Mouse (Mus musculus): ENCODE measurements around the gene Specc1l.

GRCm38 (mm10) chr10:75332268-75332667 lies 120.4 kb downstream of the Specc1l start:
- no peak for TF ChIP-seq POLR2A (IDR thresholded peaks at IDR 0.05; ENCODE audit: low read depth, low read length)
- no peak for TF ChIP-seq CTCF (conservative IDR thresholded peaks at IDR 0.05; ENCODE audit: insufficient read depth, insufficient read length, low read depth, low read length)
